Mouse (Mus musculus): ENCODE measurements around the gene Erbb4.

The Erbb4 gene

GRCm38 (mm10) chr1:68570924-68571323 lies 536.9 kb downstream of the Erbb4 start:
- DNase-seq (ENCODE audit: low read depth in 1 of 2, low spot score in 2 of 2) = no peak

GRCm38 (mm10) chr1:68542942-68543341 lies 564.9 kb downstream of the Erbb4 start:
- no peak for DNase-seq (ENCODE audit: low read depth in 1 of 2, low spot score in 2 of 2)

- DNase-seq (ENCODE audit: low read depth in 1 of 2, low spot score in 2 of 2) = no peak
Measured at GRCm38 (mm10) chr1:68517820-68518219, 590.0 kb downstream of the Erbb4 start.

- DNase-seq (ENCODE audit: low read depth in 1 of 2, low spot score in 2 of 2) = no peak
Measured at GRCm38 (mm10) chr1:68503873-68504272, 604.0 kb downstream of the Erbb4 start.

GRCm38 (mm10) chr1:68501561-68501960 lies 606.3 kb downstream of the Erbb4 start:
- no peak for DNase-seq (ENCODE audit: low read depth in 1 of 2, low spot score in 2 of 2)

- DNase-seq (ENCODE audit: low read depth in 1 of 2, low spot score in 2 of 2) = no peak
Measured at GRCm38 (mm10) chr1:68466390-68466960, 641.4 kb downstream of the Erbb4 start.

- no peak for DNase-seq (ENCODE audit: low read depth in 1 of 2, low spot score in 2 of 2)
Measured at GRCm38 (mm10) chr1:68451274-68451673, 656.6 kb downstream of the Erbb4 start.

GRCm38 (mm10) chr1:68424336-68424983 lies 683.4 kb downstream of the Erbb4 start:
- DNase-seq (ENCODE audit: low read depth in 1 of 2, low spot score in 2 of 2) = no peak

- DNase-seq (ENCODE audit: low read depth in 1 of 2, low spot score in 2 of 2) = no peak
Measured at GRCm38 (mm10) chr1:68401204-68401603, 706.7 kb downstream of the Erbb4 start.

- DNase-seq (ENCODE audit: low read depth in 1 of 2, low spot score in 2 of 2) = no peak
Measured at GRCm38 (mm10) chr1:68371531-68371930, 736.3 kb downstream of the Erbb4 start.

GRCm38 (mm10) chr1:68333714-68334113 lies 774.1 kb downstream of the Erbb4 start:
- DNase-seq (ENCODE audit: low read depth in 1 of 2, low spot score in 2 of 2) = no peak

GRCm38 (mm10) chr1:68305813-68306212 lies 802.0 kb downstream of the Erbb4 start:
- no peak for DNase-seq (ENCODE audit: low read depth in 1 of 2, low spot score in 2 of 2)

- no peak for DNase-seq (ENCODE audit: low read depth in 1 of 2, low spot score in 2 of 2)
Measured at GRCm38 (mm10) chr1:68284443-68284842, 823.4 kb downstream of the Erbb4 start.

GRCm38 (mm10) chr1:68275819-68276218 lies 832.0 kb downstream of the Erbb4 start:
- no peak for DNase-seq (ENCODE audit: low read depth in 1 of 2, low spot score in 2 of 2)

- no peak for DNase-seq (ENCODE audit: low read depth in 1 of 2, low spot score in 2 of 2)
Measured at GRCm38 (mm10) chr1:68178580-68178979, 929.3 kb downstream of the Erbb4 start.

GRCm38 (mm10) chr1:68155253-68155652 lies 952.6 kb downstream of the Erbb4 start:
- no peak for DNase-seq (ENCODE audit: low read depth in 1 of 2, low spot score in 2 of 2)

- DNase-seq (ENCODE audit: low read depth in 1 of 2, low spot score in 2 of 2) = no peak
Measured at GRCm38 (mm10) chr1:68150572-68150971, 957.3 kb downstream of the Erbb4 start.

- no peak for DNase-seq (ENCODE audit: low read depth in 1 of 2, low spot score in 2 of 2)
Measured at GRCm38 (mm10) chr1:68142562-68143350, 965.1 kb downstream of the Erbb4 start.

GRCm38 (mm10) chr1:68134943-68135342 lies 972.9 kb downstream of the Erbb4 start:
- no peak for DNase-seq (ENCODE audit: low read depth in 1 of 2, low spot score in 2 of 2)

- DNase-seq (ENCODE audit: low read depth in 1 of 2, low spot score in 2 of 2) = no peak
Measured at GRCm38 (mm10) chr1:68134450-68134849, 973.4 kb downstream of the Erbb4 start.

- no peak for DNase-seq (ENCODE audit: low read depth in 1 of 2, low spot score in 2 of 2)
Measured at GRCm38 (mm10) chr1:68123541-68123940, 984.3 kb downstream of the Erbb4 start.

GRCm38 (mm10) chr1:68120364-68120763 lies 987.5 kb downstream of the Erbb4 start:
- no peak for DNase-seq (ENCODE audit: low read depth in 1 of 2, low spot score in 2 of 2)
